Mouse (Mus musculus) liver, embryonic 14.5 days (tissue): ENCODE data around the gene Tmem94. TPM values are rescaled to one million over a fixed set of nuclear protein-coding genes. Genes with fewer than 3 reads are reported as not detected.
A peak's percentile ranks its signal among the peaks of the same experiment; 100 is the strongest.

Experiments
- ATAC-seq: fragments of 200-750 bp; cut with Nextera tagmentation; 2 replicates; pipeline ENCODE4 v1.8.0; 2017; ENCODE audit warnings: moderate number of reproducible peaks, mild to moderate bottlenecking, moderate library complexity; ENCODE audit not compliant: insufficient read depth
- DNase-seq, 3 experiments: peaks; one replicate each; pipeline ENCODE4 v3.0.0-alpha.2; 2012 to 2013; ENCODE audit warnings: low read depth in 3 of 3, low spot score in 3 of 3
- H3K27ac ChIP-seq: fragments of 300-500 bp; sonication (generic); 2 replicates; pipeline ENCODE4 v1.5.1; 2014; ENCODE audit warnings: moderate library complexity, mild to moderate bottlenecking, control low read depth, inconsistent platforms
- H3K27me3 ChIP-seq: fragments of 300-500 bp; sonication (generic); 2 replicates; pipeline ENCODE4 v1.6.1; 2014; ENCODE audit warnings: mild to moderate bottlenecking, low read length, moderate library complexity; ENCODE audit not compliant: control insufficient read depth, insufficient read depth
- H3K36me3 ChIP-seq: fragments of 300-500 bp; sonication (generic); replicated peaks from 2 replicates; pipeline ENCODE4 v1.6.1; 2014; ENCODE audit warnings: low read depth; ENCODE audit not compliant: control insufficient read depth, insufficient read depth
- H3K4me1 ChIP-seq, 2 experiments: fragments of 200-500 bp in 1 of 2; fragments of 300-500 bp in 1 of 2; sonication (generic) in 1 of 2; replicated peaks; 2 replicates each; pipeline ENCODE4 v1.6.1; 2012 to 2014; ENCODE audit warnings: antibody characterized with exemption in 1 of 2, inconsistent platforms in 1 of 2, low read length in 1 of 2; ENCODE audit not compliant: control insufficient read depth in 2 of 2, insufficient read depth in 2 of 2
- H3K4me2 ChIP-seq: fragments of 300-500 bp; sonication (generic); 2 replicates; pipeline ENCODE4 v1.6.1; 2014; ENCODE audit warnings: low read depth, mild to moderate bottlenecking, control low read depth, moderate library complexity
- H3K4me3 ChIP-seq, 2 experiments: fragments of 200-500 bp in 1 of 2; fragments of 300-500 bp in 1 of 2; sonication (generic) in 1 of 2; 2 replicates each; pipeline ENCODE4 v1.5.1; 2012 to 2014; ENCODE audit warnings: low read depth in 2 of 2, low read length in 2 of 2, mild to moderate bottlenecking in 2 of 2, control low read depth in 1 of 2, inconsistent platforms in 1 of 2, moderate library complexity in 1 of 2; ENCODE audit not compliant: insufficient read depth in 1 of 2
- H3K9ac ChIP-seq: fragments of 300-500 bp; sonication (generic); replicated peaks from 2 replicates; pipeline ENCODE4 v1.6.1; 2014; ENCODE audit warnings: mild to moderate bottlenecking, control low read depth, moderate library complexity
- H3K9me3 ChIP-seq: fragments of 300-500 bp; sonication (generic); 2 replicates; pipeline ENCODE4 v1.6.1; 2016; ENCODE audit warnings: low read length, mixed read lengths; ENCODE audit not compliant: control insufficient read depth
- CTCF ChIP-seq: IDR thresholded peaks from 2 replicates; pipeline ENCODE4 v1.5.1; 2016; ENCODE audit warnings: antibody characterized with exemption, low read depth, control low read depth
- EP300 ChIP-seq: IDR thresholded peaks from 2 replicates; pipeline ENCODE4 v1.6.1; 2016; ENCODE audit warnings: antibody characterized with exemption, low read depth
- WGBS: fragments of 180-500 bp; shearing (Covaris S2); extraction: QIAGEN DNeasy Blood & Tissue Kit; methylation state at CpG from one replicate; pipeline ENCODE4 v1.1.7; 2014; ENCODE audit not compliant: insufficient replicate concordance; 5-methylcytosine and 5-hydroxymethylcytosine counted together
- polyA plus RNA-seq, 2 experiments: library from polyadenylated mRNA; depleted of rRNA in 1 of 2; stranded (reverse) in 1 of 2; unstranded in 1 of 2; fragments of >200 nt; fragmentation: Nextera tagmentation in 1 of 2; extraction: Ambion mirVana in 1 of 2; gene quantifications; 2 replicates each; pipeline versions ENCODE4 v1.2.1 to v1.2.3; 2012 to 2014

The Tmem94 gene
- polyA plus RNA-seq, 2 experiments = 3.7 to 11.0 TPM

DNA sequence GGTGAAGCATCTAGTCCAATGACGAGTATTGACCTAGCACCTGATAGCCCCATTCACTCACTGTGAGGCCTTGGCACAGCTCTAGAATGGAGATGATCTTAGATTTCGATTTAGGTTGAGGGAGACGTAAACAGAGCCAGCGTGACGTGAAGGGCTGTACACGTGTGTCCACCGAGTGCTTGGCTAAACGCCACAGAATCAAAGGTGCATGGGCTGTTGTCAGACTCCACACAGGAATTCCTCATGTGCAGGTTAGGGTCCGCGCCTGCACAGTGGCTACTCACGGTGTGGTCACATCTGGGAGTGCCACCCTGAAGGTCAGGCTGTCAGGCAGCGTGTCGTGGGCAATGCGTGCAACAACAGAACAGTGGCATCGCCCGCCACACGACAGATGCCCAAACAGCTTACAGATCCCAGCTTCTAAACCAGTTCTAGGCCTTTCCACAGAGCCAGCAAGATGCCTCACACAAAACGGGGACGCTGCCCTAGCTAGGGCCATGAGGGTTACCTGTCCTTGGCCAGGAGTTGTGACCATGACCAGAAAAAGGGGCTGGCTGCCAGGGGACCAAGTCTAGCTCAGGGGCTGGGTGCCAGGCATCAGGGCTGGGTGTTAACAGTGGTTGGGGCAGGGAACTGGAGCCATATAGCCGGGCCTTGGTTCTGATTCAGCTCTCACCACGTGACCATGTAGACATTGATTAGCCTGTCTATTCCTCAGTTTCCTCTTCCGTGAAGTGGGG lies 72.5 kb downstream of the Tmem94 start:
- 83% methylated on average over 22 of the region's 22 CpGs for WGBS
- H3K36me3 ChIP-seq = no peaks in the 10 kb centered on the region
- ATAC-seq (no peak), DNase-seq (no peak)
- H3K9me3 ChIP-seq = no peaks in the 10 kb centered on the region; the same call in 1 of the 2 replicates
- no peak overlapping the region for H3K4me2 ChIP-seq
- no peak overlapping the region for H3K27ac ChIP-seq
- H3K4me1 ChIP-seq = peaks cover 28 to 44% of the 10 kb centered on the region in 2 experiments
- H3K4me3 ChIP-seq = no peak overlapping the region
- no peak overlapping the region for H3K9ac ChIP-seq
- TF ChIP-seq CTCF (no peak), EP300 (no peak)
- H3K27me3 ChIP-seq = no peaks in the 10 kb centered on the region

DNA sequence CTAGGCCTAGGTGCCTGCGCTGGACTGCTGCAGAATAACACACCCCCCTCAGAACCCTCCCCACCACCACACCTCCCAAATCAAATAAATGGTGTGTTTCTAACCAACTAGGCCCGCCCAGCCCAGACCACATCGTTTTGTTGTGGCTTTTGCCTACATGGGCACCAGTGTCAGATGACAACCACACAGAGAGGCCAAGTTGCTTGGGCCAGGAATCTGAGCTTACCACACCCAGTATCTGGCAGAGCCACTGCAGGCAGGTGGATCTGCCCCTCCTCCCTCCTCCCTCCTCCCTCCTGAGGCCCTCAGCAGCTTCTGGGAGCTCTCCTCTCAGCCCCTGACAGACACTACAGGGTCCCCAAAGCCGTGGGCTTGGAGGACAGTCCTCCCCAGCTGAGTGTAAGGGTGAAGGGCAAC lies 73.7 kb downstream of the Tmem94 start:
- no peaks in the 10 kb centered on the region for H3K36me3 ChIP-seq
- H3K4me3 ChIP-seq = no peak overlapping the region
- peaks cover 26 to 42% of the 10 kb centered on the region in 2 experiments for H3K4me1 ChIP-seq
- no peak overlapping the region for H3K9ac ChIP-seq
- H3K27me3 ChIP-seq = no peaks in the 10 kb centered on the region
- no peak overlapping the region for H3K27ac ChIP-seq
- H3K9me3 ChIP-seq = no peaks in the 10 kb centered on the region; the same call in 1 of the 2 replicates
- TF ChIP-seq CTCF = no peak
- no peak for TF ChIP-seq EP300
- whole genome bisulfite sequencing = 9% methylated on average over 4 of the region's 4 CpGs
- ATAC-seq (peak; percentile 19; the same call in 1 of the 2 replicates), DNase-seq (no peak)
- no peak overlapping the region for H3K4me2 ChIP-seq

DNA sequence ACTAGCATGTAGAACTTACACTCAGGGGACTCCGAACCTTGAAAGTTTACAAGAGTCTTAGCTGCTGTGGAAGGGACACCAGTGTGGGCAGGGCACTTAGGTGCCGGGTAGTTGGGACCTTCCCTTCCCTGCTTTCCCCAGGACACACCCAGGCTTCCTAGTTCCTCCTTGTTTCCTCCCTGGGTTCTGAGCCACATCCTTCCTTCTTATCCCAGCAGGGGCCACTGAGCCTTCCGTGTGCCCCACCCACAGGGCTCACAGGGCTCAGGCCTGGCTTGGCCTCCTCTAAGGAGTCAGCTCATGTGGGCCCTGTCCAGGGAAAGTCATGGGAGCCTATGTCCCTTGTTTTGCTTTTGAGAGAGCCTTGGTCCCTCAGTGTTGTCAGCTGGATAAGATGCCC lies 74.5 kb downstream of the Tmem94 start:
- Histone ChIP-seq H3K9me3 (no peaks in the 10 kb centered on the region; the same call in 1 of the 2 replicates), H3K4me3 (no peak overlapping the region), H3K27me3 (no peaks in the 10 kb centered on the region), H3K36me3 (no peaks in the 10 kb centered on the region), H3K4me2 (no peak overlapping the region), H3K4me1 (peaks cover 26 to 42% of the 10 kb centered on the region in 2 experiments), H3K9ac (no peak overlapping the region), H3K27ac (no peak overlapping the region)
- ATAC-seq (no peak), DNase-seq (no peak)
- TF ChIP-seq EP300 = no peak
- TF ChIP-seq CTCF = no peak
- WGBS = 71% methylated on average over 3 of the region's 3 CpGs

DNA sequence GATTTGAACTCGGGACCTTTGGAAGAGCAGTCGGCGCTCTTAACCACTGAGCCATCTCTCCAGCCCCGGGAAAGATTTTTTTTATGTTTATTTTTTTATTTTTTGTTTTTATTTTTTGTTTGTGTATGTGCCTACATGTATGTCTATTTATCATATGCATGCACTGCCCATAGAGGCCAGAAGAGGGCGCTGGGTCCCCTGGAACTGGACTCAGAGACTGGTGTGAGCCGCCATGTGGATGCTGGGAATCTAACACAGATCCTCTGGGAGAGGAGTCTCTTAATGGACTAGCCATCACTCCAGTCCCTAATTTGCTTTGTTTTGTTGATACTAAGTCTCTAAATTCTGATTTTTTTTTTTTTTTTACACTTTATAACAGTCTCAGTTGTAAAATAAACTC lies 75.8 kb downstream of the Tmem94 start:
- 80% methylated on average over 6 of the region's 6 CpGs for WGBS
- Histone ChIP-seq H3K4me2 (no peak overlapping the region), H3K27ac (no peak overlapping the region; the same call in 1 of the 2 replicates), H3K9ac (no peak overlapping the region), H3K4me3 (no peak overlapping the region), H3K27me3 (no peaks in the 10 kb centered on the region), H3K4me1 (peaks cover 26 to 42% of the 10 kb centered on the region in 2 experiments), H3K36me3 (peaks cover under 1% of the 10 kb centered on the region), H3K9me3 (no peaks in the 10 kb centered on the region; the same call in 1 of the 2 replicates)
- TF ChIP-seq CTCF (peak; percentile 67), EP300 (no peak)
- DNase-seq (no peak), ATAC-seq (no peak)

DNA sequence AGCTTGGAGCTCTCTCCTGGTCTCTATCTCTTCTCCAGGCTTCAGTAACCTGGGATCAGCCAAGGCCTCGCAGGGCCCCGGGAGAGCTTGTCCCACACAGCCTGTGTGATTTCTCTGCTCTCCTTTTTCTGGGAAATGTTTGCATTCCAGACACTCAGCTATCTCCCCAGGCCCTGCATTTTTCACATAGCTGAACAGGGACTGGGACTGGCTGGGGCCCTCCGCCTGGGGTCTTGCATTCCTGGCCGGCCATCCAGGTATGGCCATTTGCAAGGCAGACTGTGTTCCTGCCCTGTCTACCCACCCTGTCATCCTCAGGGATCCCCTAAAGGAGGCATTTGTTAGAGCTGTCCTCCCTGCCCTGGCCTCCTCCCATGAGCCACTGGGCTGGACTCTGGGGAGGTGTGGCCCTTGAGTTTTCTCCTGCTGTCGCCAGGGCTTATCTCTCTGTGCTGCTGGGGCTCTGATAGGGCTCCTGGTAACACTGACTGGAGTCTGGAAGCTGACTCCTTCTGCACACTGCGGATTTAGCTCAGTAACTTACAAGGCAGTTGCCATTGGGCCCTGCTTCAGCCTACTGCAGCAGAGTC lies 76.8 kb downstream of the Tmem94 start:
- H3K4me1 ChIP-seq = peaks cover 26 to 42% of the 10 kb centered on the region in 2 experiments
- no peaks in the 10 kb centered on the region; the same call in 1 of the 2 replicates for H3K9me3 ChIP-seq
- ATAC-seq = peak; percentile 93
- H3K27ac ChIP-seq = peak overlapping the region; percentile 78
- no peaks in the 10 kb centered on the region for H3K27me3 ChIP-seq
- H3K36me3 ChIP-seq = peaks cover 5% of the 10 kb centered on the region
- 15% methylated on average over 6 of the region's 6 CpGs for WGBS
- DNase-seq = peak; percentile 78 to 82 (median 79)
- TF ChIP-seq EP300 (peak; percentile 58; the same call in 1 of the 2 replicates), CTCF (no peak)
- H3K9ac ChIP-seq = peak overlapping the region; percentile 38
- no peak overlapping the region for H3K4me3 ChIP-seq
- peak overlapping the region; percentile 61 for H3K4me2 ChIP-seq
